Comparison of ENCODE assay signal across 8 mouse cellular contexts in the genomic region with DNA sequence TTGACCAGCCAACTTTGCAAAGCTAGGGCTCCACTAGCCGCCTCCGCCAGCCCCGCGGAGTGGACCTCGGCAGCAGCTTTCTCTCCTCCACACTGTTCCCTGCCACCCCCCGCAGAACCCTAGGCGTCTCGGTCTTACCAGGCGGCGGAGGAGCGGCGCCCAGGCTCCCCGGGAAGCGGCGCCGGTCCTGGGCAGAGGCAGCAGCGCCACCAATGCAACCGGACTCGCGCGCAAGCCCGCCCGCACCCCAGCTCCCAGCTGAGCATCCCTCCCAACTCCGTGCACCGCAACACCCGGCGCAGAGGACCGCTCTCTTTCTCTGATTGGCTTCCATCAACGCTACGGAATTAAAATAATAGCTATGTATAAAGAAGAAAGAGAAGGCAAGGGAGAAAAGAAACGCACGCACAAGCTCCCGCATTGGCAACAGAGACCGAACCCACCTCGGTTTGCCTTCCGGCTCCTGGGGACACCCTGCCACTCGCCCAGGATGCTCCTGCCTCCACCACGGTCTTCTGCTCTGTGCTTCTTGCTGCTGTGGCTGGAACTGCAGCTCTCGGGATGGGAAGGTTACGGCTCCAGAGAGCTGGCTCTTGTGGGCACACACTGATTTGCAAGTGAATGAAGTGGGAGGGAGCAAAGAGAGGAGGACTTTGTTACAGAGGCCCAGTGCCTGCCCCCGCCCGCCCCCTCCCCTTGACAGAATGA. TPM values are rescaled to one million over a fixed set of nuclear protein-coding genes. Genes with fewer than 3 reads are reported as not detected.
DNase-seq lines count a peak whose midpoint lies in the region; ATAC-seq and TF ChIP-seq lines count a peak whose summit lies in the region.

A gene (minus strand): TSS at position 605 of the 708 bp plus-strand sequence.

- peaks cover 80% of the 10 kb centered on the region for H3K27me3 ChIP-seq in E14TG2a.4 (ENCODE audit: insufficient read depth, low read length)
- no peaks in the 10 kb centered on the region for H3K27me3 ChIP-seq in embryonic facial prominence, embryonic 11.5 days (ENCODE audit: control insufficient read depth, insufficient read depth, low read length)
- H3K27me3 ChIP-seq in liver, embryonic 16.5 days (ENCODE audit: control insufficient read depth, insufficient read depth, low read depth, low read length), result peaks cover 37% of the 10 kb centered on the region

- H3K4me3 ChIP-seq in E14TG2a.4 (replicated peaks; ENCODE audit: low read length), result peak within 1 kb of the TSS; percentile 84
- H3K4me3 ChIP-seq in embryonic facial prominence, embryonic 11.5 days (ENCODE audit: low read depth, low read length), result peak within 1 kb of the TSS; percentile 63
- peak within 1 kb of the TSS; percentile 56 for H3K4me3 ChIP-seq in layer of hippocampus, adult 2 months
- peak within 1 kb of the TSS; percentile 37 for H3K4me3 ChIP-seq in liver, embryonic 16.5 days (ENCODE audit: low read depth, low read length)

- ATAC-seq in embryonic facial prominence, embryonic 11.5 days (replicated peaks; ENCODE audit: insufficient number of reproducible peaks, low FRiP score, low TSS enrichment, low read depth), result peak; percentile 95
- ATAC-seq in liver, embryonic 16.5 days (ENCODE audit: low read depth), result no peak

- peaks cover 21% of the 10 kb centered on the region for H3K4me1 ChIP-seq in E14TG2a.4 (replicated peaks; ENCODE audit: low read depth, low read length)
- no peaks in the 10 kb centered on the region for H3K4me1 ChIP-seq in embryonic facial prominence, embryonic 11.5 days (ENCODE audit: control insufficient read depth, insufficient read depth, low read length)
- H3K4me1 ChIP-seq in liver, embryonic 16.5 days (ENCODE audit: control insufficient read depth, low read depth, low read length), result no peaks in the 10 kb centered on the region

- H3K36me3 ChIP-seq in E14TG2a.4 (ENCODE audit: insufficient read depth, low read length), result no peaks in the 10 kb centered on the region
- no peaks in the 10 kb centered on the region for H3K36me3 ChIP-seq in embryonic facial prominence, embryonic 11.5 days (replicated peaks; ENCODE audit: control insufficient read depth, insufficient read depth, low read depth, low read length)
- H3K36me3 ChIP-seq in liver, embryonic 16.5 days (ENCODE audit: control insufficient read depth, insufficient read depth), result no peaks in the 10 kb centered on the region

- DNase-seq in adrenal gland, adult 2 months, result peak; percentile 84
- peak; percentile 78 for DNase-seq in embryonic facial prominence, embryonic 11.5 days (ENCODE audit: low spot score)
- peak; percentile 36 for DNase-seq in heart, postnatal 4 days
- DNase-seq in layer of hippocampus, adult 2 months (ENCODE audit: low spot score in 2 of 2), result peak; percentile 46 to 48
- peak; percentile 68 to 70 for DNase-seq in right cerebral cortex, adult 2 months (ENCODE audit: low spot score in 2 of 2)
- DNase-seq in thymus, postnatal 4 days, result no peak

- no peak for TF ChIP-seq CTCF in E14TG2a.4 (conservative IDR thresholded peaks at IDR 0.05; ENCODE audit: low read length)
- peak; percentile 60 for TF ChIP-seq CTCF in layer of hippocampus, adult 2 months (conservative IDR thresholded peaks at IDR 0.05)

- peak within 1 kb of the TSS; percentile 79 for H3K27ac ChIP-seq in embryonic facial prominence, embryonic 11.5 days (replicated peaks; ENCODE audit: low read depth, low read length)
- H3K27ac ChIP-seq in layer of hippocampus, adult 2 months, result peak within 1 kb of the TSS; percentile 74
- no peak within 1 kb of the TSS for H3K27ac ChIP-seq in liver, embryonic 16.5 days (ENCODE audit: low read length)

- H3K9ac ChIP-seq in embryonic facial prominence, embryonic 11.5 days (replicated peaks; ENCODE audit: low read length), result peak within 1 kb of the TSS; percentile 74
- no peak within 1 kb of the TSS for H3K9ac ChIP-seq in liver, embryonic 16.5 days (ENCODE audit: low read depth, low read length)

- no peaks in the 10 kb centered on the region for H3K9me3 ChIP-seq in E14TG2a.4 (ENCODE audit: low read length)
- H3K9me3 ChIP-seq in embryonic facial prominence, embryonic 11.5 days (replicated peaks; ENCODE audit: control insufficient read depth, low read length), result no peaks in the 10 kb centered on the region
- no peaks in the 10 kb centered on the region for H3K9me3 ChIP-seq in liver, embryonic 16.5 days (replicated peaks; ENCODE audit: control insufficient read depth, low read length)

- peak within 1 kb of the TSS; percentile 85 for H3K4me2 ChIP-seq in embryonic facial prominence, embryonic 11.5 days (ENCODE audit: low read depth, low read length)
- peak within 1 kb of the TSS; percentile 40 for H3K4me2 ChIP-seq in liver, embryonic 16.5 days (ENCODE audit: low read depth, low read length)

- WGBS in embryonic facial prominence, embryonic 11.5 days, result under 1% methylated on average over 41 of the region's 42 CpGs
- WGBS in liver, embryonic 16.5 days (ENCODE audit: insufficient replicate concordance), result under 1% methylated on average over 42 of the region's 42 CpGs

RNA-seq across cellular contexts. Expression of the gene that starts here (rescaled TPM):
- total RNA-seq in adrenal gland, adult 2 months (2021), result 10 to 100 TPM; 15.5 to 15.7 TPM
- 0.50 and 1.4 TPM in 2 replicates for polyA plus RNA-seq in adrenal gland, adult 2 months (2012; rRNA removed)
- polyA plus RNA-seq in embryonic facial prominence, embryonic 11.5 days (2014; fragmentation: Nextera tagmentation; extraction: Ambion mirVana), result 14.6 and 15.8 TPM in 2 replicates
- total RNA-seq in heart, postnatal 4 days (2021), result 1 to 10 TPM; 1.4 to 1.6 TPM
- total RNA-seq in layer of hippocampus, adult 2 months (2021), result 1 to 10 TPM; 4.8 to 4.9 TPM
- 0.09 and 0.19 TPM in 2 replicates for polyA plus RNA-seq in liver, embryonic 16.5 days (2015; fragmentation: Nextera tagmentation; extraction: Ambion mirVana)
